Mouse (Mus musculus): ENCODE results near the gene Ctsz. TPM values are rescaled to one million over a fixed set of nuclear protein-coding genes. Genes with fewer than 3 reads are reported as not detected.

Ctsz gene
- 34.2 TPM for polyA plus RNA-seq (2014; fragmentation: Illumina TruSeq; extraction: RNeasy Lipid Tissue Mini Kit (QIAGEN cat#74804); ENCODE audit: low read depth, low replicate concordance)

DNA sequence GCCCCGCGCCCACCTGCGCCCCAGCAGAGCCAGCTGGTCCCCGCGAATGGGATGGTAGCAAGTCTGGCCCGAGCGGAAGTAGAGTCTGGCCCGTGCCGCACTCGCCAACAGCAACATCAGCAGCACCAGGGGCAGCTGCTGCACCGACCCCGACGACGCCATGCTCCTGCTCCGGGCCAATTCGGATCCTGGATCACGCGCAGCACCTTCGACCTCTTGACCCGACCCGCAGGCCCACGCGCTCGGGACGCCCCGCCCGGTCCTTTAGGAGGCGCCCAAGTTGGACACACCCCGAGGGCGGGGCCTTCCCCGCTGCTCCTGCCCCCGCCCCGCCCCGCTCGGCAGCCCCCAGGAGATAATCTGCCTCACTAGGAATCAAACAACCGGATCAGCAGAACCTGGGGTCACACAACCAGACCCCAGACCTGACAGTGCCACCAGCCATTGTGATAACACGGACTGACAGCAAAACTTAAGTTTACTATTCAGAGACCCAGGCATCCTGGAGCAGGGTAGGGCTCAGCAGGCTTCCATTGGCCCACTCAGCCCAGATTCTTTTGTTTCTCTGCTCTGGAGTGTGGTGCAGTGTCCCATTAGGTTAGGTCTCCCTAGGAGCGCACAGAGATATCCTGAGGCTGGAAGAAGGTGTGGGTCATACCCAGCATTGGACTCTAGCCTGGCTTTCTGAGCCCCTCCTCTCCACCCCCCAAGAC lies at the start of gene Ctsz:
Ctsz (minus strand) TSS at position 303 of the 713 bp plus-strand sequence.

DNA sequence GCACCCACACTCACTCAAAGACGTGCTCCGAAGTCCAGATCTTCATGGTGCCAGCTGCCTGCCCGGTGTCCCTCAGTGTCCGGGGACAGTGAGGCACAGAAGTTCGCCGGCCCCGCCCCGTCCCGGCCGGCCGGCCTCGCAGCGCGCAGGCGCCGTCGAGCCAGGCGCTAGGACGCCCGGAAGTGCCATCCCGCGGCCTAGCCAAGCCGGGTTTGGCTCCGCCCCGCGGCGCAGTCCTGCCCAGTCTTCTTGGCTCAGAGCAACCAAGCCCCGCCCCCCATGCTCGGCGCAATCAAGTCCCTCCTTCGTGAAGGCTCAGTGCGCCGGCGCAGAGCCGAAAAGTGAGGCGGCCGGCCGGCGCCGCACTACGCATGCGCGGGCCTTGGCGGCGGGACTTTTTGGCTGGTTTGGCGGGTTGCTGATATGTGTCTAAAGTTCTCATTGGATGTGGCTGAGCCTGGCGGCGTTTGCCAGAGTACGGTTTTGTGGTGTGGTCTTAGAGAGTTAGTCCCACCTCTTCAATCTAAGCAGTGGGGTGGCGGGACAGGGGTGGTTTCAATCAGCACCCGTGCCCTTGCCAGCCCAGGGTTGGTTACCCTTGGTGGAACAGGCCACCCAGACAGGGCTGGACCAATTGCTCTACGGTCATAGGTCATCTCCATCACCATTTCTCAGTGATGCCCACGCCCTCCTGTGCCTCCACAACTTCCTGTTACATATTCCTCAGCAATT lies 34.1 kb upstream of the Ctsz start, which contains the start of gene Prelid3b:
Prelid3b (minus strand) TSS at position 264 of the 732 bp plus-strand sequence.

GRCm38 (mm10) chr2:174463789-174464523 lies 25.1 kb upstream of the Ctsz start, which contains the start of gene Atp5e:
Atp5e (minus strand) TSS chr2:174464105.

GRCm38 (mm10) chr2:174450353-174450752 lies 11.5 kb upstream of the Ctsz start, which contains the start of gene Tubb1:
Tubb1 (plus strand) TSS chr2:174450695.

DNA sequence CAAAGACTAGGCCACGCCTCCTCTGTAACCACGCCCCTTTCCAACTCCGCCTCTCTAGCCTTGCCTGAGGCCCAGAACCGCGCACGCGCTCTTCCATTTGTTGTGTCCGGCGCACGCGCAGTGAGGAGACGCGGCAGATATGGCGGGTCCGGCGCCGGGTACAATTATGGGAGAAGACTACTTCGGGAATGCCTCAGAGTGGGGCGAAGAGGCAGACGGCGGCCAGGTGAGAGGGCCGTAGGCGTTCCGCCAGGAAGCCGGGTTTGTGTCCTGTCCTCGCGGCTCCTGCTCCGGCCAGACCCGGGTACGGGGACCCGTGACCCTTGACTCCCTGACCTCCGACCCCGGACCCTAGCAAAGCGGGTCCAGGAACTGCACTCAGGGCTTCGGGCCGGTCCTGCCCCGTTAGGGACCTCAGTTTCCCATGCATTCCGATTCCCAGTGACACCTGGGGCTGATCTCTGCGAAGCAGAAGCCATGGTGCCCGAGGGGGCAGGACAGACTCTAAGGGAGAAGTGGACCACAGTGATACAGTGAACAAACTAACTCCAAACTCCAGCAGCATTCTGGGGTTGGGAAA lies 23.0 kb downstream of the Ctsz start, which contains the start of gene Nelfcd:
Nelfcd (plus strand) TSS at position 74 of the 580 bp plus-strand sequence.

Other genes with a start within 250 kb of the Ctsz start
- 994 TPM for gene Gnas, start 154.7 kb downstream of the Ctsz start, polyA plus RNA-seq (2014; fragmentation: Illumina TruSeq; extraction: RNeasy Lipid Tissue Mini Kit (QIAGEN cat#74804); ENCODE audit: low read depth, low replicate concordance)
- not detected for gene Gm20721, start 92.3 kb downstream of the Ctsz start, polyA plus RNA-seq (2014; fragmentation: Illumina TruSeq; extraction: RNeasy Lipid Tissue Mini Kit (QIAGEN cat#74804); ENCODE audit: low read depth, low replicate concordance)
- 33.6 TPM for gene Nelfcd, start 23.2 kb downstream of the Ctsz start, polyA plus RNA-seq (2014; fragmentation: Illumina TruSeq; extraction: RNeasy Lipid Tissue Mini Kit (QIAGEN cat#74804); ENCODE audit: low read depth, low replicate concordance)
- 0.55 TPM for gene Tubb1, start 11.7 kb upstream of the Ctsz start, polyA plus RNA-seq (2014; fragmentation: Illumina TruSeq; extraction: RNeasy Lipid Tissue Mini Kit (QIAGEN cat#74804); ENCODE audit: low read depth, low replicate concordance)
- gene Atp5e, start 25.1 kb upstream of the Ctsz start, polyA plus RNA-seq (2014; fragmentation: Illumina TruSeq; extraction: RNeasy Lipid Tissue Mini Kit (QIAGEN cat#74804); ENCODE audit: low read depth, low replicate concordance) = 1,897 TPM
- gene Prelid3b, start 34.0 kb upstream of the Ctsz start, polyA plus RNA-seq (2014; fragmentation: Illumina TruSeq; extraction: RNeasy Lipid Tissue Mini Kit (QIAGEN cat#74804); ENCODE audit: low read depth, low replicate concordance) = 82.8 TPM
- gene Zfp831, start 204.5 kb upstream of the Ctsz start, polyA plus RNA-seq (2014; fragmentation: Illumina TruSeq; extraction: RNeasy Lipid Tissue Mini Kit (QIAGEN cat#74804); ENCODE audit: low read depth, low replicate concordance) = not detected